Mouse (Mus musculus): Measurements from ENCODE around the gene Hs6st2.

Hs6st2 gene

GRCm38 (mm10) chrX:51581704-51582103 is 100.0 kb downstream of the Hs6st2 start:
- DNase-seq: no peak

DNA sequence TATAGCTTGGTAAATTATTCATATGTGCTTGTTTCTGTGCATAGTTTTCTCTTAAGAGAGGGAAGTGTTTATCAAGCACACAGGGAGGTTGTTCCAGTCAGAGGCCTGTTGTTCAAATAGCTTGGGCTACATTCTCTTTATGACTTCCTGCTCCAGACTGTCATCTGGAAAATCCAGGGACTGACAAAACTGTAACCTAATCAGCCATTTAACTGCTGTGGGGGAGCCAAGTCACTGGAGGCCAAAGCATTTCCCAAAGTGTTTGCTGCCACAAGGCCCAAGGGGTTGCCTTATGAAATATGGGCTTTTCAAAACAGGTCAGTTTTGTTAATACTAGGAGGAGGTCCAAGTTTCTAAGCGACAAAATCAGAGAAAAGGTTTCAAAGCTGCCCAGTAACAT is 119.8 kb downstream of the Hs6st2 start:
- no peak for DNase-seq

DNA sequence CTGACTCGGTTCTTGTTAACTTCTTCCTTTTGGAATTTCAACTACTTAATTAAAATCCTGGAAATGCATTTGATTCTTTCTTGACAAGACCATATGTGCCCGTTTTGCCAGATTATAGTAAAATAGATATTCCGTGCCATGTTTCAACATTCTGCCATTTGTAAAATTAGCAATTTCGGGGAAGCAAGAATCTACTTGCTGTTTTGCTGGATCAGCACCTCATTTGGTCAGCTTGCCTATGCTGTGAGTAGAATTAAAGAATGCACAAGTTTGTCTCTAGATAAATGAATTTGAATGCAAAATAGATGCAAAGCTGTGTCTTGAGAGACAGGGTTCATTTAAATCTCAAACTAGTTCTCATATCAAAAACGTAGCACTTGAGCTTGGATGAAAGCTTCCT is 142.0 kb downstream of the Hs6st2 start:
- no peak for DNase-seq

- DNase-seq: no peak
Measured at GRCm38 (mm10) chrX:51537082-51537481, 144.6 kb downstream of the Hs6st2 start.

GRCm38 (mm10) chrX:51535226-51535625 is 146.4 kb downstream of the Hs6st2 start:
- peak; percentile 4 for DNase-seq

DNA sequence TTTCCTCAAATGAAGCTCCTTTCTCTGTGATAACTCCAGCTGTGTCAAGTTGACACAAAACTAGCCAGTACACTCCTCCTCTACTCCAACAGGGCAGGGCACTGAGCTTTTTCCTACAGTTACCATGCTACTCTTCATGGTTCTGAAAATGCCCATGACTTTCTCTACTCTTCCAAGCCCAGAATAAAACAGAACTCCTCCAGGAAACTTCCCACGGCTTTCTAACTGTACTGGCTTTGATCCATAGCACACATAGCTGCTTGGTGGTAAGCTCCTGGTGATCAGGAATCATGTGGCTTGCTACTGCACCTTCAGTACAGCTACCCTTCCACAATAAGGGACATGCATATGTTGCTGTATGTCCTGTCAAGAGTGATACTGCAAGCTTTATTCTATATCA is 150.5 kb downstream of the Hs6st2 start:
- DNase-seq: no peak

- no peak for DNase-seq
Measured at GRCm38 (mm10) chrX:51528601-51529000, 153.1 kb downstream of the Hs6st2 start.

DNA sequence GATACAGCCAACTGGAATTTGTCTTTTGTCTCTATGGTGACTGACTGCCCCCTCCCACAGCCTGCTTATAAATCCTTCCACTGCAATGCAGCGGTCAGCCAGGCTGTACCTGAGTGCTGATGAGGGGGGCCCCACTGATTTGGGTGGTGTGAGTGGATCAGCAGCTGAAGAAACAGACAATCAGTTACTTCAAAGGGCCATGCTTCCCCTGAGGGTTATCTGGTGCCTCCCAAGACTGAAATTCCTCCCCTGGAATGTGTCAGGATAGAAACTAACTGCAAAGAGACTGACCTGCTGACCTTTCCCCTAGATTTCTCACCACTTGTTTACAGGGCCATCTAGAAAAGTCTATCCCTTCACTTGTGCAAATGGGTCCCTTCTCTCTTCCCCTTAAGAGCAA is 166.8 kb downstream of the Hs6st2 start:
- DNase-seq: no peak

GRCm38 (mm10) chrX:51506526-51506925 is 175.1 kb downstream of the Hs6st2 start:
- no peak for DNase-seq

DNA sequence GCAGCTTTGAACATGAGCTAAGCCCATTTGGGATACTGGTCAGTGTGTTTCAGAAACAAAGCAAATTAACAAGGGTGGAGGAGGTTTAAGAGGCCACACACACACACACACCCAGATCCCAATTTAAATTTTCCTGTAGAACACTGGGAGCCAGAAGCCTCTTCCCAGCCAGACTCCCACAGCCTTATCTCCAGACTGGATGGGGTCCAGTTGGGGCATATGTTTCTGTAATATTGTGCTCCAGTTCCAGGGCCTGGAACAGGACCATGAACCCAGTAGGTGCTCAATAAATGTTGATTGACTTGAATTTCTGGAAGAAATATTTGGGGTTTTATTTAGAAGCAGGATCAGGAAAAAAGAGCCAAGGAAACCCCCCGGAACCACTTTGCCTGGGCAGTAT is 176.0 kb downstream of the Hs6st2 start:
- no peak for DNase-seq

DNA sequence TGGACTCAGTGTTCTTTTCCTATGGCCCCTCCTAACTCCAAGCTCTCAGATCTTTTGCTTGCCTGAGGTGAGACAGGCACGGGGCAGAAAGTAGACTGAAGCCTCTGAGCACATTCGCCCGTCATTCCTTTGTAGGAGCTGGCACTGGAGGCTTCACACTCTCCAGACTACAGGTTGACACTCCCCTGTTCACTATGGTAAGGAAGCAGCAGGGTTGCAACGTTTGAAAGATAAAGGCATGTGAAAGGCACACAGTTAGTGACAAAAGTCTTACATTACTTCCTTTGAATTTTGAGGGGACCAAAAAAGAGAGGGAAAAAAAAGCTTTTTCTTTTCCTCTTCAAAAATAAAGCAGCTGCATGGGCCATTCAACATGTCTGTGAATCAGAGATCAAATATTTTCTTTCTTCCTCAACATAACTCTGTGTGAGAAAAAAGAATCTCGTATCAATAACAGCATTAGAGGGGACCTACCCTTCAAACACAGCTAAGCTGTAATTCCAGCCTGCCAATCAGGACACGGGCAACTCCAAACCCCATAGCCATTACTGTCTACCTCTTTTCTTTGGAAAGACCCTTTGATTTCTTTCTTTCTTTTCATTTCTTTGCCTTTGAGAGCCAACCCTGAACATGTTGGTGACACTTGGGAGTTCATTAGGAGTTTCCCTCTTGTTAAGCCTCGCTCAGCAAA is 177.7 kb downstream of the Hs6st2 start:
- DNase-seq: no peak

DNA sequence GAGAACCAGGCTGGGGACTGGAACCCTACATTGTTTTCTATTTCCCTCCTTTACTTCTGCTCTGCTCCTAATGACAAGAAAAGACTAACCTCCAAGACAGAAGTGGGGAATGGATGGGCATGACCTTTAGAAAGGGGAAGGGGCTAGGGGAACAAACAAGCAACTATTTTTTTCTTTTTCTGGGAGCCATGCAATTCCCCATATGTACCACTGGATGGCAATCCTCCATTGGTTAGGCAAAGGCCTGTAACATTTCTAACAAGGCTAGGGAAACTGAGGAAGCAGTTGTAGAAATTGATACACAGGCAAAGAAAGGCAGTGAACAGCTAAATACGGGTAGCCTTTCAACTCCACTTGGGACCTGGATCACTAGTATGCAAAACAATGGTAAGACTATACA is 183.8 kb downstream of the Hs6st2 start:
- no peak for DNase-seq

DNA sequence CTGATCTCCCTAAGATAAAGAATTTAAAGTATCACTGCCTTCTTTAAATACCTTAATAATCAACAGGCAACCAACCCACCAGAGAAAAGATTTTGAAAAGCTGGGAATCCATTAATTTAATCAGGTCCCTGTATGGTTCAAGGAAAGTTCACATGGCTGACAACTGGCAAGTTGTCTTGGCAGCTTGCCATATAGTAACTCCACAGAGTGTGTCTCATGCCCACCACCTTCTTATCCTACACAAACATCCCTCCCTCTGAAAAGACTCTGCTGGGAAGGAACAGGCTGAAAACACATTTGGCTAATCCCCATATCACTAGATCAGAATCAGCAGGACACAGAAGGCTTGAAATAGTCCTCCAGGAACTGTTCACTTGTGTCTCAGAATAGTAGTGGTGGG is 193.3 kb downstream of the Hs6st2 start:
- no peak for DNase-seq

DNA sequence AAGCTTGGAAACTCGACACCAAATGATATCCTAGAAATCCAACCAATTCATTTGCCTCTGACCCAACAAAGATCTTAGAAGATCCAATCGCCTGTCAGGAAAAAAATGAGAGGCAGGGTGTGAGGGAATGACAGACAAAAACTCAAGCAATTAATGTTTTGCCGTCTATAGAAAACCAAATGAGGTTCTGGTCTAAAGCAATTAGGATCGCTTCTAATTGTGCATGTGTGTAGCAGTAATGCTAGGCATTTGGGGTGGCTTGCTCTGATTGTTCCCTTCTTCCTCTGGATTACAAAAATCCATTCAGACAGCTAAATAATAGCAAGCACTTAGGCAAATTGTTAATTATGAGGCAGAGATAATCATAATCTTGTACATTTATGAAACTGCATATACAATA is 212.2 kb downstream of the Hs6st2 start:
- no peak for DNase-seq

GRCm38 (mm10) chrX:51461413-51461812 is 220.2 kb downstream of the Hs6st2 start:
- no peak for DNase-seq

GRCm38 (mm10) chrX:51443366-51443765 is 238.3 kb downstream of the Hs6st2 start:
- no peak for DNase-seq

GRCm38 (mm10) chrX:51431706-51432105 is 249.9 kb downstream of the Hs6st2 start:
- DNase-seq: no peak

- no peak for DNase-seq
Measured at GRCm38 (mm10) chrX:51425031-51425430, 256.6 kb downstream of the Hs6st2 start.

DNA sequence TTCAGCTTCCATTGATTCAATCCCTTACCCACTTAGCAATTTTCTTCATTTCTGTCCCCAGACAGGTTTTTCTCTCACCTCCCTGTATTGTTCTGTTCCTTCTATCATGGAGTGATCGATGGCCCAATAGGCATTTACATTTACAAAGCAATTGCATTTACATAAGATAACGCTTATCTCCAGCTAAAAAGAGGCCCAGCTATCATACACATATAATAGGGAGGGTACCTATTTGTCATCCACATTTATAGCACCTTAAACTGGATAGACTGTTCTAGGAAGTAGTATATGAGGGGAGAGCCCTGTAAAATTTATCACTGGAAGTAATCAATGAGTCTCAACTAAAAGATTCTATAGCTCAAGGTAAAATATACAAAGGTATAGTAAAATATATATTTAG is 271.4 kb downstream of the Hs6st2 start:
- DNase-seq: no peak

GRCm38 (mm10) chrX:51397457-51397856 is 284.2 kb downstream of the Hs6st2 start:
- DNase-seq: no peak

DNA sequence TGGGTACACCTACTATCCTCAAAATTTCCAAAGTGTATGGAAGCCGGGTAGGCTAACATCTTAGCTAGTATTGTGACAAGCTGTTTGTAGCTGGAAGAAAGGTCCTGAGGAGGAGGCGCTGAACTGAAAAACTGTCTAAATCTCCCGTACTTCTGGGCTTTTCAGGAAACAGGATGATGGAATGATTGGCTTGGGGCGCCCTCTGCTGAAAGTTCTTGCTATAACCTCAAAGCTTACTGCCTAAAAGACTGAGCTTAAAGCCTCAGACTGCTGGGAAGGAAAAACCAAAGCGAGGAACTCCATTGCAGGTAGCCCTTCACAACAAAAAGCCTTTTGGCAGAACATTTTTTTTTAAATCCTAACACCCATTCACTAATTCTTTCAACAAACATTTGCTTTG is 307.0 kb downstream of the Hs6st2 start:
- peak; percentile 70 for DNase-seq

DNA sequence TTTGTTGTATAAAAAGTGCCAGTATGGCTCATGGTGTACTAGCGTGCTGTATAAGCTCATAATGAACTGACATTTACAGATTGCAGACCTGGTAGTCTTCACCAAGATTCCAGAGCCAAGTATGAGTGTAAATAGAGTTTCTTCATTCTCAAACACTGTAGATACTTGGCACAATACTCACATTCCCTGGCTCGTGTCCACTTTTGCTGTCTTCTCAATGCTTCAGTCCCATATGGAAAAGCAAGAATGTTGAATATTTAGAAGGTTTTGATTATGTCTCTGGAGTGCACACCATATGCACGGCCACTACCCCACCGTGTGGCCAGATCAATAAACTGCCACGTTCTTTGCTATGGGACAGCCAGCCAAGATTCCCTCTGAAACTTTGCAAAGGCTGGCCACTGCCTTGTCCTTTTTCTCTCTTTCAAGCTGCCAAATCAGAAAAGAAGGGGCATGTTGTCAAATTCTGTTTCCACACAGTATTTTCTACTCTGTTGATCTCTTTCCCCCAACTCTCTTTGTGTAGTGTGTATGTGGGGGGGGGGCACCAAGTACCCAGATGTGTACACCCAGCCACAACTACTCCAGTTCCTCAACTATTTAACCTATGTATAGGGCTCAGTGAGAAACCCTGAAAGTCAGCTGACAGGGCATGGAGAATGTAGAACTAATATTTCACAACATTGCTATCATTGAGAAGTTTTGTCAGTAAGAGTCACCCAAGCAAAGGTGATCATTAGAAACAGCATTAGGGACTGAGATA is 309.0 kb downstream of the Hs6st2 start:
- DNase-seq: peak; percentile 27

- no peak for DNase-seq
Measured at GRCm38 (mm10) chrX:51349682-51350081, 332.0 kb downstream of the Hs6st2 start.

DNA sequence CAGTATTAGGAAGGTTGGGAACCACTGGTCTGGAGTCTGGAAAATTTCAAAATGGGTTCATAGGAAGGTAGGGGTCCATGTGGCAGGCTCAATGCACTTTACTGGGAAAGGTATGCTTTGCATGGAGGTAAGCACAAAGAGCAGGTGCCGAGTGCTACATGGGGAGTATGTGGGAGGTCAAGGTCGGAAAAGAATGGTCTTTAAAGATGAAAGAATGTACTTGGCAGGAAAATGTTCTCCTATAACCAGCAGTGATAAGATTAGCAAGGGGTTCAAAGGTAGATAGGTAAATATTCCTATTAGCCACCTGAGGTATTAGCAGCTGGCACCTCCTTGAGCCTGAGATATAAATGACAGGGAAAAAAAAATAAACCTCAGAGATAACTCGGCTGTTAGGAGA is 338.1 kb downstream of the Hs6st2 start:
- DNase-seq: no peak
